Mouse (Mus musculus) layer of hippocampus, postnatal 14 days (tissue): ENCODE measurements at regions not wholly inside any gene's neighbourhood (a gene's known extent, or its start where the extent isn't known, plus 50 kb on each side); places are given as distances from the start of the nearest gene placed in this dataset.

ENCODE experiments used
- DNase-seq, 2 experiments: peaks; one replicate each; pipeline ENCODE4 v3.0.0; 2021 to 2022; ENCODE audit warnings: low spot score in 2 of 2, mixed read lengths in 1 of 2

- no peak for DNase-seq
Observed at GRCm38 (mm10) chr11:40362530-40363185, 332.3 kb downstream of the Mat2b start.
